Mouse (Mus musculus): ENCODE data around the gene Chd1.

GRCm38 (mm10) chr17:15742953-15743352, 38.2 kb downstream of the Chd1 start:
- TF ChIP-seq CTCF (IDR thresholded peaks at IDR 0.05) = no peak
- no peak for TF ChIP-seq POLR2A (IDR thresholded peaks at IDR 0.05; ENCODE audit: insufficient read depth, low read depth, low read length)
